Mouse (Mus musculus): Measurements from ENCODE around the gene Igf2. TPM values are rescaled to one million over a fixed set of nuclear protein-coding genes. Genes with fewer than 3 reads are reported as not detected.

Gene Igf2
- total and polyA plus RNA-seq, 3 experiments: not detected

DNA sequence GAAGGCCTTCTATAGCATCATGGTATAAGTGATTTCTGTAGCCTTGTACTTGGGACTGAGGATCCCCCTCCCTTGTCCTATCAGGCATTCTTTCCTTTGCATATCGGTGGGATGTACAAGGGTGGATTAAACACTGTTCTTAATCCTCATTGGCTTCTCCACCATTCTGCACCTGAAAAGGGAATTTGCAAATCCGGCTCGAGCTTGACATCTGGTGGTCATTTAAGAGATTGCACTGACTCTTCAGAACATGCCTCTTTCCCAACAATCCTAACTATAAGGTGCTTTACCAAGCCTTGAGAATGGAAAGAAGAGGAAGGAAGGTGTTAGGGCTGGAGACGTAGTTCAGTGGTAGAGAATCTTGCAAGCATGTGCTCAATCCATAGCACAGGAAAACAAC is 5.5 kb upstream of the Igf2 start (continued):
- TF ChIP-seq EP300 (IDR thresholded peaks at IDR 0.05; ENCODE audit: low read depth in 1 of 2, low read length in 2 of 2) (no peak), POLR2AphosphoS5 (IDR thresholded peaks at IDR 0.05; ENCODE audit: borderline replicate concordance, low read depth, low read length) (no peak), E2F4 (IDR thresholded peaks at IDR 0.05; ENCODE audit: borderline replicate concordance, low read depth, low read length) (no peak), NELFE (IDR thresholded peaks at IDR 0.05; ENCODE audit: low read depth, low read length) (no peak), MYB (IDR thresholded peaks at IDR 0.05; ENCODE audit: low read depth, low read length) (no peak), GABPA (IDR thresholded peaks at IDR 0.05; ENCODE audit: low read depth, low read length) (no peak)

GRCm38 (mm10) chr7:142671067-142671466 is 4.5 kb upstream of the Igf2 start:
- no peak overlapping the region for H3K27ac ChIP-seq (ENCODE audit: control insufficient read depth, low read depth, low read length)
- no peaks in the 10 kb centered on the region for H3K4me1 ChIP-seq (ENCODE audit: control insufficient read depth in 1 of 2, insufficient read depth in 2 of 2, low read length in 2 of 2)
- no peaks in the 10 kb centered on the region for H3K27me3 ChIP-seq (ENCODE audit: control insufficient read depth in 1 of 2, insufficient read depth in 2 of 2, low read length in 2 of 2)
- H3K4me3 ChIP-seq (ENCODE audit: control insufficient read depth in 1 of 2, insufficient read depth in 1 of 2, low read depth in 2 of 2, low read length in 2 of 2): no peak overlapping the region
- H3K9me3 ChIP-seq (replicated peaks; ENCODE audit: insufficient read depth, low read length): no peaks in the 10 kb centered on the region
- TF ChIP-seq TCF12 (IDR thresholded peaks at IDR 0.05; ENCODE audit: low read depth, low read length) (no peak), EP300 (IDR thresholded peaks at IDR 0.05; ENCODE audit: low read depth in 1 of 2, low read length in 2 of 2) (no peak), USF1 (IDR thresholded peaks at IDR 0.05; ENCODE audit: low read depth, low read length) (no peak), KAT2A (conservative IDR thresholded peaks at IDR 0.05; ENCODE audit: low read depth, low read length) (no peak), MYC (IDR thresholded peaks at IDR 0.05; ENCODE audit: low read depth, low read length) (no peak), ETS1 (IDR thresholded peaks at IDR 0.05; ENCODE audit: low read depth, low read length) (no peak), MAFK (IDR thresholded peaks at IDR 0.05; ENCODE audit: borderline replicate concordance, low read depth, low read length) (no peak), ZNF384 (IDR thresholded peaks at IDR 0.05; ENCODE audit: low read depth, low read length) (no peak), ZC3H11A (IDR thresholded peaks at IDR 0.05; ENCODE audit: low read depth, low read length) (no peak)
- no peak overlapping the region for H3K9ac ChIP-seq (ENCODE audit: control insufficient read depth, low read depth, low read length, poor library complexity, severe bottlenecking)
- DNase-seq (ENCODE audit: low read depth, low spot score): no peak
- no peaks in the 10 kb centered on the region for H3K79me2 ChIP-seq (ENCODE audit: control insufficient read depth, insufficient read depth, low read length, poor library complexity)
- no peaks in the 10 kb centered on the region for H3K36me3 ChIP-seq (ENCODE audit: control insufficient read depth in 1 of 2, insufficient read depth in 2 of 2, low read length in 2 of 2)

DNA sequence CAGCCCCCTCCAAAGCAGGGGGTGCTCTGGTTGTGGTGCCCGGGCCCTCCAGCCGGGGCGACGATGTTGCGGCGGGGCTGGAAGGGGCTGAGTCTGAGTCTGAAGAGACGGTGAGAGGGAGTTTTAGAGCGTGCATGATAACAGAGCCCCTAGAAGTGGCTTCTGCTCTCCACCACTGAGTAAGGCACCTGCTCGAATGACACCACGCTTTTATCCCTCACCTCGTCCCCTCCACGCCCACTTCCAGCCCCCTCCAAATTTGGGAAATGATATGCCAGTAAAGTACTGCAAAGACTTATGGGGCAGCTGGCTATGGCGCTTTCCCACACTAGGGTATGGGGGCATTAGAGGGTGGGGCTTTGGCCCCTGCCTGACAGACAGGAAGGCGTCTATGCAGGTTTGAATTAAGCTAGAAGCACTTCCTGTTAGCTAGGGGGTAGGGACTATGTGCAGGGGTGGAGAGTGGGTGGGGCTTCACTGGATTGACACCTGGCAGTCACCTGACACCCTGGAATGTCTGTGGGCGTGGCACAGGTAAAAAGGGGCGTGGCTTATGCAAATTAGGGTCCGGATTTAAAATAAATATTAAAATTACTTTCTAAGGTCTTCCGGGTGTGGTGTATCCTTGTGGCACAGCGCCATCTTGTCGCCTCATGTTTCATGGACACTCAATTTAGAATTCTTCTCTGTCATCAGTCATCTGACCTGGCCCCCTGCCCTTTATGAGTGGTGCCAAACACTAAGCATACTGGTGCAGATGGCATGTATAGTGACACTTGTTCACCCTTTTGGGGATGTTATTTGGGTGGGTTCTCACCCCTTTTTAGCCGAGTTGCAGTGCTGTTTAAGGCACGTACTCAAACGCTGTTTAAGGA is 3.4 kb upstream of the Igf2 start, which contains the start of gene Gm49394:
TSS of gene Gm49394 (minus strand) at position 192 of the 875 bp plus-strand sequence.
- Histone ChIP-seq H3K27me3 (ENCODE audit: control insufficient read depth in 1 of 2, insufficient read depth in 2 of 2, low read length in 2 of 2) (no peaks in the 10 kb centered on the region), H3K9me3 (replicated peaks; ENCODE audit: insufficient read depth, low read length) (no peaks in the 10 kb centered on the region), H3K4me1 (ENCODE audit: control insufficient read depth in 1 of 2, insufficient read depth in 2 of 2, low read length in 2 of 2) (no peaks in the 10 kb centered on the region), H3K36me3 (ENCODE audit: control insufficient read depth in 1 of 2, insufficient read depth in 2 of 2, low read length in 2 of 2) (no peaks in the 10 kb centered on the region), H3K9ac (ENCODE audit: control insufficient read depth, low read depth, low read length, poor library complexity, severe bottlenecking) (no peak within 1 kb of the TSS), H3K27ac (ENCODE audit: control insufficient read depth, low read depth, low read length) (no peak within 1 kb of the TSS), H3K4me3 (ENCODE audit: control insufficient read depth in 1 of 2, insufficient read depth in 1 of 2, low read depth in 2 of 2, low read length in 2 of 2) (no peak within 1 kb of the TSS), H3K79me2 (ENCODE audit: control insufficient read depth, insufficient read depth, low read length, poor library complexity) (no peaks in the 10 kb centered on the region)
- no peak for DNase-seq (ENCODE audit: low read depth, low spot score)
- TF ChIP-seq BHLHE40 (IDR thresholded peaks at IDR 0.05; ENCODE audit: borderline replicate concordance, low read depth, low read length) (no peak), TCF12 (IDR thresholded peaks at IDR 0.05; ENCODE audit: low read depth, low read length) (no peak), ZKSCAN1 (IDR thresholded peaks at IDR 0.05; ENCODE audit: low read depth, low read length) (no peak), TAL1 (IDR thresholded peaks at IDR 0.05; ENCODE audit: low read length) (no peak), MXI1 (IDR thresholded peaks at IDR 0.05; ENCODE audit: low read depth, low read length) (no peak), ZC3H11A (IDR thresholded peaks at IDR 0.05; ENCODE audit: low read depth, low read length) (no peak), CHD1 (IDR thresholded peaks at IDR 0.05; ENCODE audit: low read depth, low read length) (no peak), TBP (IDR thresholded peaks at IDR 0.05; ENCODE audit: low read depth, low read length) (no peak), USF2 (IDR thresholded peaks at IDR 0.05; ENCODE audit: borderline replicate concordance in 1 of 2, insufficient read depth in 1 of 2, low read depth in 1 of 2, low read length in 2 of 2) (no peak), MYB (IDR thresholded peaks at IDR 0.05; ENCODE audit: low read depth, low read length) (no peak), ZNF384 (IDR thresholded peaks at IDR 0.05; ENCODE audit: low read depth, low read length) (no peak), ETS1 (IDR thresholded peaks at IDR 0.05; ENCODE audit: low read depth, low read length) (no peak), KAT2A (conservative IDR thresholded peaks at IDR 0.05; ENCODE audit: low read depth, low read length) (no peak), HCFC1 (IDR thresholded peaks at IDR 0.05; ENCODE audit: low read depth, low read length) (no peak), MYC (IDR thresholded peaks at IDR 0.05; ENCODE audit: low read depth, low read length) (no peak), POLR2AphosphoS2 (IDR thresholded peaks at IDR 0.05; ENCODE audit: low read length) (no peak)
